Mouse (Mus musculus) megakaryocyte-erythroid progenitor cell, adult 5 weeks (primary cell): Measurements from ENCODE around the gene Gm45521. TPM values are rescaled to one million over a fixed set of nuclear protein-coding genes. Genes with fewer than 3 reads are reported as not detected.

Experiments
- polyA plus RNA-seq: library from polyadenylated mRNA; stranded (reverse); fragments of >175 nt; gene quantifications from 2 replicates; pipeline ENCODE4 v1.2.3, GENCODE M21; 2012

Gene Gm45521
- polyA plus RNA-seq: 0.14 TPM in 1 of 2 replicates, not detected in the other

GRCm38 (mm10) chr14:7957049-7957448 lies at the start of gene Gm45521:
TSS of gene Gm45521 (plus strand) at chr14:7957288.

GRCm38 (mm10) chr14:7994271-7994767 lies 37.2 kb downstream of the Gm45521 start, which contains the start of gene Dnase1l3:
TSS of gene Dnase1l3 (minus strand) at chr14:7994573.

GRCm38 (mm10) chr14:8002432-8003092 lies 45.5 kb downstream of the Gm45521 start, which contains the start of gene Abhd6:
TSS of gene Abhd6 (plus strand) at chr14:8002902.

Other genes with a start within 250 kb of the Gm45521 start
- not detected in 2 replicates for gene Gm26661, start 165.7 kb upstream of the Gm45521 start, polyA plus RNA-seq
- gene Flnb, start 139.3 kb upstream of the Gm45521 start, polyA plus RNA-seq: 7.3 and 10.4 TPM in 2 replicates
- gene Dnase1l3, start 37.3 kb downstream of the Gm45521 start, polyA plus RNA-seq: 0.01 TPM in 1 of 2 replicates, not detected in the other
- 0.09 and 0.16 TPM in 2 replicates for gene Abhd6, start 45.6 kb downstream of the Gm45521 start, polyA plus RNA-seq
- 3.5 and 3.6 TPM in 2 replicates for gene Rpp14, start 123.1 kb downstream of the Gm45521 start, polyA plus RNA-seq
- gene Pxk, start 140.9 kb downstream of the Gm45521 start, polyA plus RNA-seq: 8.7 and 8.8 TPM in 2 replicates
- gene Pdhb, start 215.7 kb downstream of the Gm45521 start, polyA plus RNA-seq: 88.2 and 108 TPM in 2 replicates